Mouse (Mus musculus): ENCODE results near the gene Camk1d. TPM values are rescaled to one million over a fixed set of nuclear protein-coding genes. Genes with fewer than 3 reads are reported as not detected.
A peak's percentile ranks its signal among the peaks of the same experiment; 100 is the strongest.

Gene Camk1d
- polyA plus RNA-seq, 1 experiment from 2014 or later, result 1.3 TPM

DNA sequence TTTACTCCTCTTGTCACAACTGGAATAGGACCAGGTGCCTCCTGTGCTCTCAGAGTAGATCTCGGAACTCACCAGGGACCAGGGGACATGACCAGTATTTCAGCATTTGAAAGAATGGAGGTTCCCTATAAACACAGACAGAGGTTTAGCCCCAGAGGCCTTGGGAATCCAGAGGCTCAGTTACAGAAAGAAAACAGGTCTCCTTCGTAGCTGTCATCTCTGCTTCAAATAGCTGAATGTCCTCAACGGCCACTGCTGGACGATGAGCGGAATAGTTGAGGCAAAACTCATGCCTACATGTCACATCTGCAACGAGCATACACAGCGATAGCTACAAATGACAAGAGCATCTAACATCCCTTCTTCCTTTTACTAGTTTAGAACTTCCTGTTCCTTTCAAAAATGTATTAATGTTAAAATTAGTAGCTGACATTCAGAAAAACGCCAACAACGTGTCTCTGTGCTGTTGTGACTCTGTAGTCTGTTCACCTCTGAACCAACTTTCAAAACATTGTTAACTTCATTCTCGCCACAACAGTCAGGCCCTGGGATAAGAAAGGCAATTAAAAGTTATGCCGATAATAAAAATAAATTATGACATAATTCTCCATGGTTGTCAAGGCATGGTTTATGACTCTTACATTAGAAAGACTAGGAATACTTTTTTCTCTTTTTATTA is 82.5 kb downstream of the Camk1d start:
- no peak overlapping the region for H3K4me3 ChIP-seq
- 71% methylated on average over 11 of the region's 11 CpGs for WGBS (ENCODE audit: insufficient replicate concordance)

DNA sequence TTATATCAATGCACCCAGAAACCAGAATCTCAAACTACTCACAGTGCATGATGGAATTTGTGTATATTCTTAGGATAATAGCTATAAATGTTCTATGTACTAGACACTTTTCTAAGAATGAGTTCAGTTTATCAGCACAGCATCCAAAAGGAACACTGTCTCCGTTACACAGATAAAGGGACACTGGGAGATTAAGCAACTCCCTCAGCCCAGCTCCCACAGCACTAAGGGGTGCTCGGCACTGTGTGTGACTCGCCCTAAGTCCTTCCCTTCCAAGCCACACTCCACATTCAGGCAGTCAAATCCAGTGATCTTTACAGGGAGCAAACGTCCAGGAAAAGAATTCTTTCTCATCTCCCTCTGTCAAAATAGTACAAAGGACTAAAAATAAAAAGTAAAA is 83.6 kb downstream of the Camk1d start:
- no peak; the same call in 1 of the 2 replicates for ATAC-seq
- H3K27me3 ChIP-seq (replicated peaks), result no peaks in the 10 kb centered on the region
- H3K9me3 ChIP-seq (replicated peaks), result no peaks in the 10 kb centered on the region
- H3K27ac ChIP-seq, result no peak overlapping the region
- H3K9ac ChIP-seq, result no peak overlapping the region
- H3K4me2 ChIP-seq, result no peak overlapping the region
- WGBS (ENCODE audit: insufficient replicate concordance), result 34% methylated on average over 4 of the region's 4 CpGs
- no peaks in the 10 kb centered on the region for H3K36me3 ChIP-seq
- H3K4me3 ChIP-seq, result no peak overlapping the region
- 0 out of 2 replicates have a peak, but pooled peaks cover 3% of the 10 kb centered on the region for H3K4me1 ChIP-seq

More for the DNA sequence above, 82.5 kb downstream of the Camk1d start:
- ATAC-seq, result no peak
- H3K27ac ChIP-seq, result no peak overlapping the region
- no peaks in the 10 kb centered on the region for H3K9me3 ChIP-seq (replicated peaks)
- H3K4me1 ChIP-seq, result 0 out of 2 replicates have a peak, but pooled peaks cover 3% of the 10 kb centered on the region
- H3K9ac ChIP-seq, result no peak overlapping the region
- H3K36me3 ChIP-seq, result no peaks in the 10 kb centered on the region
- no peak overlapping the region for H3K4me2 ChIP-seq
- no peaks in the 10 kb centered on the region for H3K27me3 ChIP-seq (replicated peaks)

DNA sequence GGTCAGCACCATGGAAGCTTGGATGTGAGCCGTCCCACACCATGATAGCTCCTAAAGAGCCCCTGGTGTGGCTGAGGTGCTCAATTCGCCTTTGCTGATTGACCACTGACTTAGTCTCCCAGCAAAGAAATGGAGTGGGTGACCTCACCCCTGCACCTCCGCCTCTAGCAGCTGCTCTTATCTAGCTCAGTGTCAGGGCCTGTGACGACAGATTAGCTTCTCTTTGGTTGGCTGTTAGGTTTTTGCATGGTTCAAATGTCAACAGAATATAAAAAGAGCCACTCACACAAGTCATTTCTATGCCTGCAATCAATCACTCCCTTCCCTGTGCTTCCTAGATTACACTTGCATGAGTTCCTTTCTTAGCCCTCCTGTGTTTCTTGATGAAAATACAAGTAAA is 89.9 kb downstream of the Camk1d start:
- peak; percentile 91 for ATAC-seq
- WGBS (ENCODE audit: insufficient replicate concordance), result 19% methylated on average over 4 of the region's 4 CpGs
- 0 out of 2 replicates have a peak overlapping the region, but pooled peaks have one; percentile 16 for H3K27ac ChIP-seq
- no peaks in the 10 kb centered on the region for H3K27me3 ChIP-seq (replicated peaks)
- H3K36me3 ChIP-seq, result no peaks in the 10 kb centered on the region
- H3K9me3 ChIP-seq (replicated peaks), result no peaks in the 10 kb centered on the region
- no peak overlapping the region for H3K9ac ChIP-seq
- H3K4me2 ChIP-seq, result 0 out of 2 replicates have a peak overlapping the region, but pooled peaks have one; percentile 16
- H3K4me3 ChIP-seq, result no peak overlapping the region
- H3K4me1 ChIP-seq, result peaks cover 14% of the 10 kb centered on the region

DNA sequence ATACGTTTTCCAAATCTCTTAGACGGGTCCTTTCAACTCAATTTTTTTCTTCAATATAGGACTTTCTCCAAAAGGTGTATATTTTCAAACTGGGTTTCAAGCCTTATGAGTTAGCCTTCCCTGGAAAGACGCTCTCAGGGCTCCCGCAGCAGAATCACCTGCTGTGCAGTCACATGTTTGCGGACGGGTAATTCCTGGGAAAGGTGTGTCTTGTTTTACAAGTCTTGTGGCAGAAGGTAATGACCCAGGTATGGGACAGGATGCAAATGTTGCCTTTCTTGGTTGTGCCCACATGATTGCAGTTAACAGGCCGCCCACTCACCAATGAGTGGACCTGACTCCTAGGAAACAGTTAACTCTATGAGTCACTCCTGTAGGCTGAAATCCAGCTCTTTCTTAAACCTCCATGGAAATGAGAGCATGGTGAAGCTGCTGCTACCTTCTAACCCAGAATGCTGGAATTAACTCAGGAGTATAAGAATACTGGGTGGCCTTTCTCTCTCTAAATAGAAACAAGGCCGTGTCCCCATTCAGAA is 95.9 kb downstream of the Camk1d start:
- no peak overlapping the region for H3K4me2 ChIP-seq
- WGBS (ENCODE audit: insufficient replicate concordance), result 80% methylated on average over 8 of the region's 8 CpGs
- no peaks in the 10 kb centered on the region for H3K27me3 ChIP-seq (replicated peaks)
- no peak overlapping the region for H3K9ac ChIP-seq
- no peak overlapping the region for H3K27ac ChIP-seq
- H3K36me3 ChIP-seq, result no peaks in the 10 kb centered on the region
- no peak for ATAC-seq
- peaks cover 23% of the 10 kb centered on the region for H3K4me1 ChIP-seq
- H3K4me3 ChIP-seq, result no peak overlapping the region
- no peaks in the 10 kb centered on the region for H3K9me3 ChIP-seq (replicated peaks)

DNA sequence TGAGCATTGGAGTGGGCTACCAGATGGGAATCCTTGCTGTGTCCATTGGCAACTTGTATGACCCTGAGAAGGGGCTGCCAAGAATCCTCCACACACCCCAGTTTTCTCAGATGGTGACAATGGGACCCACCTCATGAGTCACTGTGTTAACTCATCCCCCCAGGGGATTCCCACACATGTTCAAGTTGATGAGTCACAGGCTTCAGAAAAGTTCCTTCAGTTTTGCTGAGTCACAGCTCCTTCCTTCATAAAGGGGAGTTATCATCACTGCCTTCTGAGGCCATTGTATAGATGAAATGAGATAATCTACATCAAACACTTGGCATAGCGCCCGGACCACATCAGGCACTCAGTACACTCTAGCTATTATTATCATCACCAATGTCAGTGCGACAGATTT is 99.4 kb downstream of the Camk1d start:
- Histone ChIP-seq H3K9ac (no peak overlapping the region), H3K4me1 (peaks cover 45% of the 10 kb centered on the region), H3K27me3 (replicated peaks) (no peaks in the 10 kb centered on the region), H3K4me2 (peak overlapping the region; percentile 6; the same call in 1 of the 2 replicates), H3K36me3 (no peaks in the 10 kb centered on the region), H3K9me3 (replicated peaks) (no peaks in the 10 kb centered on the region), H3K4me3 (no peak overlapping the region), H3K27ac (peak overlapping the region; percentile 42; the same call in 1 of the 2 replicates)
- 36% methylated on average over 3 of the region's 3 CpGs for WGBS (ENCODE audit: insufficient replicate concordance)
- ATAC-seq, result peak; percentile 85

DNA sequence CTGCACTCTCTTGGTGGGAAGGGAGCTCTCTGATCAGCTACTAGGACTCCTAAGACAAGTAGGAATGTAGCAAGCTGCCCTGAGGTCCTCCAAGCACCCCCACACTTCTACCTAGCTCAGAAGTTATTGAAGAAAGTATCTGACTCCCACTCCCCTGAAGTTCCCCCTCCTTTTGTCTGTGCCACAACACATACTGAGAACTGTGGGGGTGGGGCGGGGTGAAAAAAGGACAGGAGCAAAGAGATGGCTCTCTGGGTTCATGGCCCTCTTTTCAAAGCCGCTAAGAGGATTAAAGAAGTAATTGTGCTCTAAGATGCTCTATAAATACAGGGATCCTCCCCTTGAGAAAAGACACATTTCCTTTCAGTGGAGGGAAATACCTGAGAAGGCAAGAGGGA is 100.0 kb downstream of the Camk1d start:
- no peaks in the 10 kb centered on the region for H3K36me3 ChIP-seq
- no peak overlapping the region for H3K4me2 ChIP-seq
- peaks cover 45% of the 10 kb centered on the region for H3K4me1 ChIP-seq
- H3K27ac ChIP-seq, result peak overlapping the region; percentile 42; the same call in 1 of the 2 replicates
- H3K4me3 ChIP-seq, result no peak overlapping the region
- H3K9me3 ChIP-seq (replicated peaks), result no peaks in the 10 kb centered on the region
- no peak overlapping the region for H3K9ac ChIP-seq
- H3K27me3 ChIP-seq (replicated peaks), result no peaks in the 10 kb centered on the region
- 65% methylated on average over 2 of the region's 2 CpGs for WGBS (ENCODE audit: insufficient replicate concordance)
- ATAC-seq, result no peak

DNA sequence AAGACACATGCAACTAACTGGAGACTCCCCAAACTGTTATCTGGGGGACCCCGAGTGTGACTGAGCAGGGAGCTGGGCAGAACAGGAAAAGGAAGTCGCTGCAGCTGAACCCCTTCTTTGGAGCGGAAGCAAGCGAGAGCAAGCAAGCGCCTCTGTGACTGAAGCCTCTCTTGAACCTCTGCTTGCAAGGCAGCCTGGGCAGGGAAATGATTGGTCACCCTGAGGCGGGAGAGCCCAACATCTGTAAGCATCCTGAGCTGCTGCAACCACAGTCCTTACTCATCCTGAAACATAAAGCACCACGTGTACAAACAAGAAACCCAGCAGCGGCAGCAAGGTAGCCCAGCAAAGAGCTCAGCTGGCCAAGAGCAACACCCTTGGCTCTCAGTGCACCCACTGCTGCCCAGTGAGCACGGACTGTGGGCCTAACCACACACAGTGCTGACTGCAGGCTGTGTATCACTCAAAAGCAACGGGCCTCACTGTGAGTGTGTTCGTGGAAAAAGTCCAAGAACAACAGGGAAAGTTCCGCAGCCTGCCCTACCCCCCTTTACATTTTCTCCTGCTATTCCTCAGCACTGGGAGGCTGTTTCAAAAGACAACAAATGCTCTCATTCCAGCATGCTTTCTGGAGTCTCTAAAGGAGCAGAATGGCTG is 100.5 kb downstream of the Camk1d start:
- H3K9ac ChIP-seq, result no peak overlapping the region

DNA sequence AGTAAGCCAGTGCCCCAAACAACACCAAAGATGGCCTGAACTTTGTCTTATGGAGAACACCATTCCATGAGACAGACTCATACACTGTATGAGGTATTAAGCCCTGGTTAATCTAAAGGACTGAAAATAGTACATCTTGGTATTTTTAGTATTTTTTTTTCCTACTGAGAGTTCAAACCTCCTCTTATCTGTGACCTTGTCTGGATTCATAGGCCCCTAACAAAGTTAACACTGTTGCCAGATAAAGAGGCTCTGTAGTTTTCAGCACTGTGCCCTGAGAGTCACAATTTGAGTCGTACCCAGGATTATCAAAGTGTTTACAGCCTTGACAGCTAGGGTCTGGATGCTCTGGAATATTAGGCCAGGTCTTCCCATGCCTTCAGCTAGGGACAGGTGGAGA is 102.7 kb downstream of the Camk1d start:
- no peaks in the 10 kb centered on the region for H3K9me3 ChIP-seq (replicated peaks)
- H3K27ac ChIP-seq, result no peak overlapping the region
- no peak overlapping the region for H3K4me3 ChIP-seq
- H3K9ac ChIP-seq, result no peak overlapping the region
- peaks cover 45% of the 10 kb centered on the region for H3K4me1 ChIP-seq
- H3K4me2 ChIP-seq, result no peak overlapping the region
- H3K36me3 ChIP-seq, result no peaks in the 10 kb centered on the region
- no peaks in the 10 kb centered on the region for H3K27me3 ChIP-seq (replicated peaks)
- WGBS (ENCODE audit: insufficient replicate concordance), result 9% methylated on average over 1 of the region's 1 CpGs
- no peak for ATAC-seq

More for the DNA sequence above, 100.5 kb downstream of the Camk1d start:
- Histone ChIP-seq H3K27ac (peak overlapping the region; percentile 42; the same call in 1 of the 2 replicates), H3K4me1 (peaks cover 45% of the 10 kb centered on the region), H3K4me2 (no peak overlapping the region), H3K27me3 (replicated peaks) (no peaks in the 10 kb centered on the region), H3K36me3 (no peaks in the 10 kb centered on the region), H3K4me3 (no peak overlapping the region), H3K9me3 (replicated peaks) (no peaks in the 10 kb centered on the region)
- WGBS (ENCODE audit: insufficient replicate concordance), result 39% methylated on average over 12 of the region's 12 CpGs
- ATAC-seq, result no peak

DNA sequence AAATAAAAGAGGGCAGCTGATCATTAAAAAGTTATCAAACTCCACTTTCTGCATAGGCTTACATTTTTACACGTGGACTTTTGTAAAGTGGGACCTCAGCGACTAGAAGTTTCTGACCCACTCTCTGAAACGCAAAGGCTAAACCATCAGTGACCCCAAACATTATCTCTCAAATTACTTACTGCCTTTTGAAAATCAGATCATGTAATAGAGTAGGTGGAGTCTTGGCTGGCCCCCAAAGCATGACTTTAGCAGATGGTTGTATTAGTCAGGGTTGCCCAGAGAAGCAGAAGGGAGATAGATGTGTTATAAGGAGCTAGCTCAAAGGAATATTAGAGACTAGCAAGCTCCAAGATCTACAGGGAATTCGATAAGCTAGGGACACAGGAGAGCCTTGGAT is 103.8 kb downstream of the Camk1d start:
- peaks cover 43% of the 10 kb centered on the region for H3K4me1 ChIP-seq
- no peaks in the 10 kb centered on the region for H3K9me3 ChIP-seq (replicated peaks)
- no peaks in the 10 kb centered on the region for H3K27me3 ChIP-seq (replicated peaks)
- no peak overlapping the region for H3K9ac ChIP-seq
- no peak overlapping the region for H3K4me2 ChIP-seq
- no peaks in the 10 kb centered on the region for H3K36me3 ChIP-seq
- WGBS (ENCODE audit: insufficient replicate concordance), result 76% methylated on average over 4 of the region's 4 CpGs
- no peak for ATAC-seq
- no peak overlapping the region for H3K4me3 ChIP-seq
- H3K27ac ChIP-seq, result no peak overlapping the region

DNA sequence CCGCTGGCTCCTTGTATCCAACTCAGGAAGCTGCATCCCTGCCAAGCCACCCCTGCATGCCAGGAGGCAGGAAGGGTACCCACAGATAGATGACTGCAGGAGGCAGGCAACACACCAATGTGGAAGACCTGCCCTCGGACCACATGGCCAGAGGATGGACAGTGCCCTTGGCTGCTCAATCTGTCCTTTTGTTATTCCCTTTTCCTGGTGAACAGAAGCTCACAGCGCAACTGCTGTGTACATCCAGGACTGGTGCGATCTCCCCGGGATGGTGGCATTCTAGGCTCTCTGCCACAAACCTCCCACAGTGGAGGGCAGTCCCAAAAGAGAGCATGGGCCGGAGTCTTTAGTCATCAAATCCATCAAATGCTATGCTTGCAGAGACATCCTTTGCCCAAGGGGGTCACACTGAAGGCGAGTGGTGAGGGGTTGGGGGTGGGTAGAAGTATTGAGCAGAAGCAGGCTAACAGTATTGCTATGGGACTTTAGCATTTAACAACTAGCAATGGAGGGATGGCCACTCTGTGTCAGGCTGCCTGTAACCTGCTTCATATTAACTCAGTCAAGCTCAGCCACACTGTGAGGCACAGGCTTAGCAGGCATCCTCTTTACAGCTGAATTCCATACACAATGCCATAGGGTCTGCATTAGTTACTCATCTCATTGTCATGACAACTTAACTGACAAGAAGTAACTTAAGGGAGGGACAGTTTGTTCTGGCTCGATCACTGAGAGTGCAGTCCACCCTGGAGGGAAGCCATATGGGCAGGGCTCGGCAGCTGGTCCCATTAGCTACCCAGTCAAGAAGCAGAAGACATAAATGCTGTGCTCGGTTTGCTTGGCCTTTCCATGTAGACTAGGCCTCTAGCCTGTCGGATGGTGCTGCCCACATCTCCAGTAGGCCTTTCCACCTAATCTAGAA is 106.1 kb downstream of the Camk1d start:
- Histone ChIP-seq H3K36me3 (no peaks in the 10 kb centered on the region), H3K4me3 (no peak overlapping the region), H3K4me2 (no peak overlapping the region), H3K9ac (no peak overlapping the region), H3K27me3 (replicated peaks) (no peaks in the 10 kb centered on the region), H3K4me1 (peaks cover 20% of the 10 kb centered on the region), H3K27ac (no peak overlapping the region), H3K9me3 (replicated peaks) (no peaks in the 10 kb centered on the region)
- no peak for ATAC-seq
- WGBS (ENCODE audit: insufficient replicate concordance), result 76% methylated on average over 11 of the region's 11 CpGs

DNA sequence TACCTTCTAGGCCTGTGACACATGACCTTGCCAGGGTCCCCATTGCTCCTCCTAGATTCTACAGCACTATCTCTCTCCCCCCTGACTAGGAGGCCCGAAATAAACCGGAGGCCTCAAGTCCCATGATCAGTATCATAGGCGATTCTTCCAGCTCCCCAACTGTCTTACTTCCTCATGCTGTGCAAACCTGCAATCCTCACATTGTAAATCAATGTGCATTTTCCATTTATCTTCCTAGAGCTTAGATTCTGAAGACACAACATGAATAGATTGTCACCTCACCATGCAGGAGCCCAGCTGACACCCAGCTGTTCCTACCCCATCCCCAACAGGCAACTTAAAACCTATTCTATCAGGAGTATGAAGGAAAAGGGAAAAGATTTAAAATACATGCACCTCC is 108.5 kb downstream of the Camk1d start:
- Histone ChIP-seq H3K4me2 (no peak overlapping the region), H3K9me3 (replicated peaks) (no peaks in the 10 kb centered on the region), H3K9ac (no peak overlapping the region), H3K27me3 (replicated peaks) (no peaks in the 10 kb centered on the region), H3K27ac (no peak overlapping the region), H3K4me3 (no peak overlapping the region), H3K4me1 (peaks cover 10% of the 10 kb centered on the region; the same call in 1 of the 2 replicates), H3K36me3 (no peaks in the 10 kb centered on the region)
- ATAC-seq, result no peak
- WGBS (ENCODE audit: insufficient replicate concordance), result 39% methylated on average over 3 of the region's 3 CpGs

Data from liver, embryonic 12.5 days (tissue).